Mouse (Mus musculus) bone marrow, adult 2 months (tissue): ENCODE measurements around the gene Tjap1.

Experiments used
- CTCF ChIP-seq: fragments of 200-500 bp; IDR thresholded peaks from 2 replicates; pipeline ENCODE4 v1.5.1; 2011; ENCODE audit warnings: low read length, control low read depth; ENCODE audit not compliant: control insufficient read depth, insufficient read depth
- POLR2A ChIP-seq: fragments of 200-500 bp; IDR thresholded peaks from 2 replicates; pipeline ENCODE4 v1.6.1; 2011; ENCODE audit warnings: low read depth, mild to moderate bottlenecking, control low read depth, low read length, borderline replicate concordance; ENCODE audit not compliant: control insufficient read depth

DNA sequence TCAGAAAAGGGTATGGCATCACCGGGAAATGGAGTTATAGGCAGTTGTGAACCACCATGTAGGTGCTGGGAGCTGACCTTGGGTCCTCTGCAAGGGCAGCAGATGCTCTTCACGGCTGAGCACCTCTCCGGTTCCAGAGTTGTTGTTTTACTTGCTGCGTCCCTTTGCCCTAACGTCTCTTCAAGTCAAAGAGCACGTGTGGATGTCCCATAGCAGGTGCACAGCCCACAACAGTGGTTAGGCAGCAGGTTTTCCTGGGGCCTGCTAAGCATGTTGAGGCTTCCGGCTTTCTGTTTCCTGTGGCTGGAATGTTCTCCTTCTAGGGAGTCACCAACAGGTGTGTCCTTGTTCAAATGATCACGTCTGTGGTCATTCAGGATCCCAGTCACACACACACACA lies 1.1 kb upstream of the Tjap1 start:
- TF ChIP-seq CTCF (no peak), POLR2A (no peak)
